Mouse (Mus musculus) left cerebral cortex, adult 8-10 months (tissue): ENCODE measurements around the gene Vav3. TPM values are rescaled to one million over a fixed set of nuclear protein-coding genes. Genes with fewer than 3 reads are reported as not detected.
"Not testable (repeated sequence)": the region's sequence is repeated elsewhere in the genome, so short reads cannot be mapped to it uniquely, and the experiment has no call there.

ENCODE experiments used
- DNase-seq, 2 experiments: peaks; one replicate each; pipeline ENCODE4 v3.0.0; 2022; ENCODE audit warnings: low spot score in 2 of 2
- total RNA-seq, 4 experiments: library from RNA; stranded (reverse); gene quantifications; 2 replicates each; pipeline ENCODE4 v1.2.4; 2022

The Vav3 gene
- total RNA-seq, 4 experiments from 2014 or later, result 6.5 to 10.8 (median 8.3) TPM

DNA sequence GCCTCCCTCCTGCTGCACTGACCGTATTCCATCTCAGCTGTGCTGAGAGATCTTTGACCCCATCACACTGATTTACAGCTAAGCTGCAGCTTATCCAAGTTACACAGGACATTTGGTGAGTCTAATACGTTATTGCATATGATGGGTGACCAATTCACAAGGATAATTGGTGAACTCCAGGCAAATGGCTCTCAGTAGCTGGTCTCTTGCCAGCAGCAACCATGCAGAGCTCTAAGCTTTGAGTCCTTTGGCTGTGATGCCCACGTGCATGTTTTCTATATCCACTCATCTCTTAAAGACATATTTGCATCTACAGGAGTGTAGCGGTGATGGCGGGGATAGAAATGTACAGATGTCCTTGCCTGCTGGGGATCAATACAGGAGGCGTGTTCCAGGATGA lies 99.5 kb downstream of the Vav3 start:
- no peak for DNase-seq

DNA sequence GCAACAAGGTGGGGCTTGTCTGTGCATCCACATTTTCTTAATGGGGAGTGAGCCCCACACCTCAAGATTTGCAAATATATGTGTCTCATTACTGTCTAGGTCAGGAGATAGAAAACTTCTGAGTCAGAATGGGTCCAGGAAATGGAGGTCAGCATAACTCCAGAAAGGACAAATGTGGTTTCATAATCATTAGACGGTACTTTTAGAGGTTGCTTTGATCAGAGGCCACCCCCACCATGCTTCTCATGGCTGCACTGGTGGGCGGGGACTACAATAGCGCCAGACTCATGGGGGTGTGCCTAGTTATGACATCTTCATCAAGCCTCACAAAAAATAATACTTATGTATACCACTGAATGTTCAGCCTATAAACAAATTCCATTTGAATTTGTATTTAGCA lies 103.6 kb downstream of the Vav3 start:
- DNase-seq, result no peak

DNA sequence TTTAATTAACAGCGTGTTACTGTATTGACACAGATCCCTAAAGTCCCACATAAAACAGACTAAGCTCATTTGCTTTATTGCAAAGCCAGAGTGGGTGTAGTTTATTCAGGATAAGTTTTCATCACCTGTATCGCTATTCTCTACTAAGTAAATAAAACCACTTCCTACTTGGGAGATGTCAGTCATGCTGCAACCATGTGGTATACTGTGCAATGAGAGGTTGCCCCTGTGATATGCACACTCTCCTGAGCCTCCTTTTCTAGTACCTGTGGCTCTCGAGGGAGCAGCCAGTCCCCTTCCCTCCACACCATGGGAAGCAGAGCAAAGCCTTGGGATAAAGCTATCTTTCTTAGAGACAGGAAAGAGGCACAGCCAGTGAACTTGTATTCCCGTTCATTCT lies 106.5 kb downstream of the Vav3 start:
- no peak for DNase-seq

DNA sequence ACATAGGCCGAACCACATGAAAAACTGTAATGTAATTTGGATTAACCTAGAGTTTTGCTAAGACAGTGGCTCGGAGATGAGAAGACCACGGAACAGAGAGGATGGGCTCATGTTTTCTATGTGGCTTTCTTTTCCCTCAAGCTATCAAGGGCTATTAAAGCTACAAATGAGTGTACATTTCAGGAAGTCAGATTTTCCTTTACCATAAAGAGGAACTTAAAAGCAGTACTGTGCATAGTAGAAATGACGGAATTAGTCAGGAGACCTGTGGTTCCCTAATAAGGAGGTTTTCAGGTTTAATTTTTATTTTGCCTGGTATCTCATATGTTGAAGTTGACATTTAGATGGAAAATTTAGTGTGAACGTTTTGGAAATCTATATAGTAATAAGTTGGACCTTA lies 107.8 kb downstream of the Vav3 start:
- DNase-seq, result not testable (repeated sequence)

DNA sequence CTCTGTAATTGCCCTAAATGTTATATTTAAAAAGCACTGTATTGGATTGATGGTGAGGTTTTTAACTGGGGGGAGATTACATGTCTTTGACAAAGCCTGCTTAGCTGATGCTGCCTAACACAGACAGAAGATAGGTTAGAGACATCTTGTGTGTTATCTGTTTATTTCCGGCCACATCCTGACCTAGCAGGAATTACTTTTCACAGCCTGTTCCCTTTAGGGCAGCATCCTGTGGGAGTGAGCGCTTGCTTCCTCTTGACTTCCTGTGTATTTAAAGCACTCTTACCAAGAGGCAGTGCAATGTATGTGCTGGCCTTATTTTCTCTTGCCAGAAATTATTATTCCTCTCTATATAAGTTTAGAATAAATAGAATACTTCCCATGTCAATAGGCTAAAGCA lies 111.5 kb downstream of the Vav3 start:
- DNase-seq, result no peak

DNA sequence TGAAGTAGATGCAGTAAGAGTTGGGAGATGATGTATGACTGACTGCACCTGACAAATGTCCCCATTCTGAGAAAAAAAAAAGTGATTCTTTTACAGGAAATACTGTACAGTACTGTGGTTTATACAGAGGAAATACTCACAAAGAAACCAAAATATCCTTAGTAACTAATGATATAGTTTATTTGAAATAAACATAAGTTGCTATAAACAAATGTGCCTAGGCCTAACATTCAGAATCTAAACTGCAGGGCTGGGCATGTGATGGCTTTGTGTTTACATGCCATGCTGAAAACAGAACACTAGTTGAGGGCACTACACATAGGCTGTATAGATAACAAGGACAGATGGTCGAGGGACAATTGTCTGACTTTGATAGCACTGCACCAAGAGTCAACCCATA lies 114.2 kb downstream of the Vav3 start:
- DNase-seq, result no peak

DNA sequence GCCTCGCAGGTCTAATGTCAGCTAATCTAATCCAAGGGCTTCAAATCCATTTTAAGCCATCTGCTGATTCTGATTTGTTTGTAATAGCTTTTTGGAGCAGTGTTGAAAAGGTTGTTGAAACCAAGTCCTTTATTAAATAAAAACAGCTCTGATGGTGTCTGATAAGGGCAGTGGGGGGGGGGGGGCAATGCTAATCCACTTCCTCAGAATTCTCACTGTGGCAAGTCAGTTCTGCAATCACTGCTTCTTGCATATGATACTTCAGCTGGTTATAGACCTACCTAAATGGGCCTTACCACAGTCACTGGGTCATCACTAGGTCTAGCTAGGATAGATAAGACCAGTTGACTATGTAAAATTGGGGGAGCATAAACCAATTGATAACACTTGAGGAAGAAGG lies 115.9 kb downstream of the Vav3 start:
- DNase-seq, result no peak

DNA sequence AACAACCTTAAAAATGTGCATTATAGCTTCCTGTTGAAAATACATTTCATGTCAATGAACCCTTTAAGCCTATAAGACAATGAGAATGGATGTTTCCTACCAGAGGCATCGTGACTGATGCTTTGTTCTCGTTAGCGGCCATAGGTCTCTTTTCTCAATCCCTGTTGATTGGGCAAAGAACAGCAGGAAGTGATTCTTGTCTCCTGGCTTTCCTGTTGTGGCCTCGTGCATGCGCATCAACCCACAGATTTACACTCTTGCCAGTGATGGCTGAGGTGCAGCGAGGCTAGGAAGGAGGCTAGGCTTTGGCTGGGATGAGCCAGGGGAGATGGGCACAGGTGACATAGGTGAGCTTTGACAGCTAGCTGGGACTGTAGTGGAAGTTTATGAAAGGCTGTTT lies 123.2 kb downstream of the Vav3 start:
- DNase-seq, result no peak

DNA sequence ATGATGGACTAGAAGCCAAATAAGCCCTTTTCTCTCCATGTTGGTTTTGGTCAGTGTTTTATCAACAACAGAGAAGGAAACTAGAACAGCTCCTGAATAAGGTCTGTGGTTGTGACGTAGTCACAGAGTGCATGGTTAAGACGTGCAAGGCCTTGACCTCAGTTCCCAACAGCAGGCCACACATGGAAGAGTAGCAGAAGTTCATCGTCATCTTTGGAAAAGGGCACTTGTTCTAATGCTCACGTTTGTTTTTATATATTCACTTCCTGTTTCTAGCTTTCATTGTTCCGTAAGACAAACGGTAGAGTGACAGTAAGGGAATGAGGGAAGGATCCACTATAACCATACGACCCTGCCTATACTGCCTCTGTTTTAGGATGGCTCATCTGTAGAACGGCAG lies 124.1 kb downstream of the Vav3 start:
- no peak for DNase-seq

DNA sequence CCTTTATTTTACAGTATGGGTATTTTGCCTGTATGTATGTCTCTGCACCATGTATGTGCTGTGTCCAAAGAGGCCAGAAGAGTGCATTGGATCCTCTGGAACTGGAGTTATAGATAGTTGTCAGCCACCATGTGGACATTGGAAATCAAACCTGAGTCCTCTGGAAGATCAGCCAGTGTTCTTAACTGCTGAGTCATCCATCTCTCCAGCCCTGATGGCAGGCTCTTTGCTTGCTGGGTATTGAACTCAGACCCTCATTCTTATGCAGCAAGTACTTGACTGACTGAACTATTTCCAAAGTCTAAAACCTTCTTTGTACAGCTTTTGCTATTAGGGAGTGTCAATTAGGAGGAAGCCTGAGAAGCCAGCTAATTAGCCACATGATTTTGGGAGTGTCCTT lies 126.1 kb downstream of the Vav3 start:
- DNase-seq, result no peak

DNA sequence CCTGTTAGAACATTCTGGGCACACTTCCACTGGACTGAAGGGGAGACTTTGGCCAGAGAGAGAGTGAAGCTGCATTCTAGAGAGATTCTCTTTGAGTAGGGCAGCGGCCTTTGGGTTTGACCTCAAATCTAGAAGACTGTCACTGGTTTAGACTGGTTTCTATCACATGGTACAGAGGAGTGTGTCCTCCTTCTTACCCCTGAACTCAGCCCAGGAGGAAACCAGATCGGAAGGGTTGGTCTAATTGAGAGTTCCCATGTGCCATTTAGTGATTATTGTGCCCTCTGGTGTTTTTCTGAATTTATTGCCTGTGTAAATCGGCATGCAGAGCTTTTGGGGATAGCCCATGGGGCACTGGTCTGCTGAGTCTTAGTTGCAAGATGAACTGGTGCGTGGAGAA lies 126.8 kb downstream of the Vav3 start:
- no peak for DNase-seq

DNA sequence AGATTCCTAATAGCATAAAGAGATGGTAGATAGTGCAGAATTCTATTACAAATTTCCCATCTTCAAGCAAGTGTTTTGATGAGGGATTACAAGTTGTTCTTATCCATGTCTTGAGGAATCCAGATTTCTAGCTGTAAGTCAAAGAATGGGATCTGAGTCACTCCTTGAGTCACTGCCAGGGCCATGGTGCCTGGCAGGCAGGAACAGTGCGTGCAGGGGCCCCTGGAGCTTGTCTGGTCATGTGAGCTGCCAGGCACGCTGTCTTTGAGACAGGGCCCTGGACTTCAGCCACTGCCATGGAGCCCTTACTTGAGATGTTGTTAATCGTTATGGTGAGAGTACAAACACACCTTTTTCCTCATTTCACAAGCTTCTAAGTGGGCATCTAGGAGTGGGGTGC lies 129.0 kb downstream of the Vav3 start:
- DNase-seq, result peak in 1 of 2 experiments; percentile 14

DNA sequence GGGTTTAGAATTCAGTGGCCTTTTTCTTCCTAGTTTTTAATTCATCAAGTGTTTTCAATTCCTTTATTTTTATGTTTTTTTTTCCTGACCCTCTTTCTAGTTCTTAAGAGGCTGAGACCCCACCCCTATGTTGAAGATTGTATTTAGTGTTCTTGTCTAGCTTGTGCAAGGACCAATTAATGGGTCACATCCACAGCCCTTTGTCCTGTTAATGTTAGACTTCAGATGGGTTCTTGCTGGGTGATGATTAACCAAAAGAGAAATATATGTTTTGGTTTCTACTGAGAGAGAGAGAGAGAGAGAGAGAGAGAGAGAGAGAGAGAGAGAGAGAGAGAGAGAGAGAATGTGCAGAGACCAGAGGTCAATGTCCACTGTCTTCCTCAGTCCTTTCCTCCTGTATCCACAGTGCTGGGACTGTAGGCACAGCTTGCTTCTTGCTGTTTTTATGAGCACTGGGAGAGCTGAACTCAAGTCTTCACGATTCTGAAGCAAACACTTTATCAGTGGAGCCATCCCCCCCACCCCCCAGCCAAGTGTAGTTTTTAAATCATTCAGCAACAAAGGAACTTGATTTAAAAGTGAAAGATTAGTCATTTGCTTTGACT lies 130.3 kb downstream of the Vav3 start:
- no peak for DNase-seq

DNA sequence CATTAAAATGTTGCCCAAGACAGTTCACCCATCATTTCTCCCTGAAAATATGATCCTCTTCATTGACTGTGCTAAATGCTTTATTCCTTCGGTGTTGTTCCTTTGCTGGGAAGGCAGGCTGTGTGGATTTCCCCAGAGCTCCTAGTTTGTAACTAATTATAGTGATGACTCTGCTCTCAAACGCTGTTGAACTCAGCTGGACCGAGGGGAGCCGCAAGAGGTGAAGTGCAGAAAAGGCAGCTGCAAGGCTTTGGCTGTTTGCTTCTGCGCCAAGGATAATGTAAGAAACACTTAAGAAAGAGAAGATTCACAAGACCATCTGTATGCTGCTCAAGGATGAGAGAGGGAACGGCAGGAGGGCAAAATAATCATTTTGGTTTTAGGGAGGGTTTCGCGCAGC lies 136.1 kb downstream of the Vav3 start:
- no peak for DNase-seq

DNA sequence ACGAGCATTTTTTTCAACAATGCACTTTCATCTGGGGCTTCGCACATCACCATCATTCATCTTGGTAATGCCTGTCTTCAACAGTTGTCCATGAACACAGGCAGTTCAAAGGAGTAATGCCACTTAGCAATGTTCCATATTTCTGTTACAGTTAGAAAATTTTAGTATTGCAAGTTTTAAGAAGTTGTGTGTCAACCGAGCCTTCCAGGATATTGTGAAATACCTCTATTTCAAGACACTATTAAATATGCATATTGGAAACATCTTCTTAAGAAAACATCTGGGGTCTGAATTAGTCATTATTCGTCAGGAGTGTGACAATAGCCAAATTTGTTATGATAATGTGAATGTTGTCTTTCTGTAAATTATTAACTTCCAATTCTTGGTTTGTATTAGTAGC lies 137.8 kb downstream of the Vav3 start:
- DNase-seq, result no peak

DNA sequence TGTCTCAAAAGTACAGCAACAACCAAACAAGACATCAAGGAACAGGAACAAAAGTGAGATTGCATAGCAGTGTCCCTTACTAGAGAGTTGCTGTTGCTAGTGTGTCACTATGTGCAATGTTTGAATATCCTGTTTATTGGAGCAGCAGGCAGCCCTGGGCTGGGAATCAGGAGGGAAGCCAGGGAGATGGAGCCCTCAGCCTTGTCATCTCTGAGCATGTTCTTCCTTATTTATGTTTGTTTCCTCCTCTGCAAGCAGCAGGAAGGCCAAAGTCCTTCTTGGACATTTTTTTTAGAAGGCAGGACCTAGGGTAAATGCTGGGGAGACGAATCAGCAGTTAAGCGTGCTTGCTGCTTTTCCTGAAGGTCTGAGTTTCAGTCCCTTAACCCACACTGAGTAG lies 140.2 kb downstream of the Vav3 start:
- DNase-seq, result no peak

DNA sequence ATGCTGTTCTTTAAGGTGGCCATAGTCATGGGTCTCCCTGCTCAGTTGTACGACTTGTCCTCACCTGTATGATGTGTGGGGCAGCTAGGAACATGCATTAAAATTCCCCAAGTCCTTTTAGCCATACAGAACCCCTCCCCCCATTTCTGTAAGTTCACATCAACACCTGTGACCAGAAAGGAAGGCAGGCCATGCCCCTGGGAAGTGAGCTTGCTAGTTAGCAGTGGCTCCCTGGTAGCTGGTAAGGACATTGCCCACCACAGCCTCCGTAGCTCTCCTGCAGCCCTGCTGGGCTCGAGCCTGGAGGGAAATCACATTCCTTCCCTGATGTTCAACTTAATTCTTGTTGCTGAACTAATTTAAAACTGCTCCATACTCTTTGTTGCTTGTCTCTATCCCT lies 146.3 kb downstream of the Vav3 start:
- no peak for DNase-seq

DNA sequence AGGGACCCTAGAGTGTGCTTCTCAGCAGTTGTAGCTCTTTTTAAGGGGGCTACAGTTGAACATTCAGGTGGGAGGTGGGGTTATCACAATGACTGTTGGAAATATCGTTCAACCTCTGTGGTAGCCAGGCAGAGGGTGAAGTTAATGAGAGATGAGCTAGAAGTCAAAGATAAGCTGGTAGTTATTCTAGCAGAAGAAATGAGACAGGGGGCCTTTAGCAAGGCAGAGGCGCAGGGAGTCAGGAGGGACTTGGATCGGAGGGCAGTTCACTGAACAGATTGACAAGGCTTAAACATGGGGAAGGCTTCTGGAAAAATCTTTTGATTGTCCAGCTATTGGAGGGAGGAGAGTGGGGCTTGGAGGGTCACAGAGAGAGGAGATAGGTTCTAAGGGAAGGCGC lies 147.4 kb downstream of the Vav3 start:
- no peak for DNase-seq

DNA sequence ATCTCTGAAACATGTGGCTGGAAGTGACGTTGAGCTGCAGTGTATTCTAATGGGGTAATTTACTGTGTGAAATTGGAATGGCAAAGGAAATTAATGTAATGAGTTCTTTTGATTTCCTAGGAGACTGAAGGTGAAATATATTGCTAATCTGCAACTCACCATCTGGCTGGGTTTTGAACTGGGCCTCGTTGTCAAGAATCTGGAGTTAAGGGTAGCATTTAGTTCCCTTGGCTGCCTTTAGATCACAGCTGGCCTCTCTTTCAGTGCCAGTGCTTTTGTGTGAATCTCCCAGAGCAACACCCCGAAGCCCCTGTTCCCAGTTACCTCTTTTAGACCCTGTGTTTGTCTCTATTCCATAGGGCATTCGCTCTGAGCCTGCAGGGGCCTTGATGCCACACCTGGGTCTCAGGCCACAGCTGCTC lies 148.3 kb downstream of the Vav3 start:
- no peak for DNase-seq

DNA sequence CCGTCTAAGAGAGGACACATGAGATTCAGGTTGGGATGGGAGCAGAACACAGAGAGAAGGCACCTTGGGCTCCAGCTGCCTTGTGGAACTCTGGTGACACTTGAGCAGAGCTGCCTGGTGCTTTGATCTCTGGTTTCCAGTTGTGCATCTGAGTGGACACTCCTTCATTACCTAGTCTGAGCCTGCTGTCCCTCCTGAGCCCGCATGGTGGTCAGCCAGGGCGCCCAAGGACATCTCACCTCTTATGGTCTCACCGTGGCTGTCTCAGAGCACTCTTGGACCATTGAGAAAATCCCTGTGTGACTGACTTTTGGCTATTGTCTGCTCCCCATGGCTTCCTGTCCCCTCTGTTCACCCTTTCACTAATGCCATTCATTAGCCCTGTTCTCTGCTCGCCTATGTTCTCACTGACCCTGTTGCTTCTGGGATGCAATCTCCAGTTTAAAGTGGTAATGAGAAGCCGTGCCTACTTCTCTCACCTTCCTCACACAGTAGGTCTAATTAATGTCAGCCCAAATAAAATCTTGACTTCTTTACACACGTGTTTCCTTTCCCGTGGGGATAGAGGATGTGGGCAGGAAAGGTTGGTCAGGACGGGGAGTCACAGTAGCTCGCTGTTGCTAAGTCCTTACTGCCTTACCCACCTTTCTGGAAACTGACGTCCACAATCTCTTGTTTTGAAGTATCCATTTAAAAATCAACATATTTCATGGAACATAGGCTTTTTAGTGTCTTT lies 150.3 kb downstream of the Vav3 start:
- DNase-seq, result no peak

DNA sequence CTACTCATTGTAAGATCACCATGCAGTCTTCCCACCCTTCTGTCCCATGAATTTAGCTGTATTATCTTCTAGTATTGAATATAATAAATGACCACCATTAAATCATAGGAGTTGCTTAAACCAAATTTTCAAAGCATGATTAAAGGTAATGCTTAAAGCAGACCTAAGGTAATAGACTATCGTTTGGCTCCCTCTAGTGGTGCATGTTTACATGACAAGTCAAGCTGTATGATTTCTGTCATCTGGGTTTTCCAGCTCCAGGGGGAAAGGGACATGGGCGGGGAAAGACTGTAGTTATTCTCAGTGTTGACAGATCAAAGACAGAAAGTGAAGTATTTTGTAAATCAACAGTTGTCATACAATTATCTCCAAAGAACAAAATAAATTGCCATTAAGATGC lies 151.1 kb downstream of the Vav3 start:
- no peak for DNase-seq

DNA sequence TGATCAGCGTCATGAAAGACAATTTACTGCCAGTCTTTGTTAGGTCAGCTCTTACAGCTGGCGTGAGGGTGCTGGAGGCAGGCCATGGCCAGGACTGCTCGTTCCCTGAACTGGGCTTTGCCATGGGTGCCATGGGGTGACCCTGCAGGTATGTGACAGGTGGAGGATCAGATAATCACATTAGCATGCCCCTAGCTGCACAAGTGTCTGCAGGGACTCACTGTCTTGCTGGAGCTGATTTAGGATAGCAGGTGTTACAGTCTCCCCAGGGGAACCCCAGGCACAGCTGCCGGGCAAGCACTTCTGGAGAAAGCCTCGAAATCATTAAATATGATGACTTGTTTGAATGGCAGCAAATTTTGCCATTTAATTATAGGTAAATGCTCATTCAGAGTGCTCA lies 156.0 kb downstream of the Vav3 start:
- DNase-seq, result no peak

DNA sequence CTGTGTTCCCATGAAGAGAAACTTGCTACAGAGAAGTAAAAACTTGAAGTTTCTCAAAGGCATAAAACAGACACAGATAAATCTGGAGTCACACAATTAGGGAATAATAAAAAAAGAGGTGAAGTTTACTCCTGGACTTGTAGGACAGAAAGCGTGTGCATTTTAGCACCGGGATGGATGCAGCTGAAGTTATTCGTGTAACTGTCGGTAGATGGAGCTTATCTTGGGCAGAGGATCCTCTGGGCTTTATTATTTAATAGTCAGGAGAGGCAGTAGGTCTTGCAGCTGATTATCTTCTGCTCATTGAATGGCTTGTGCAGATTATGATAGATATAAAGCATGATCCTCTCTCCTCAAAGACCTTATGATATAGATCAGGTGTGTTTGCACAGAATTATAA lies 156.6 kb downstream of the Vav3 start:
- DNase-seq, result no peak
